Mouse (Mus musculus) intestine, embryonic 16.5 days (tissue): ENCODE results near the gene Il16. TPM values are rescaled to one million over a fixed set of nuclear protein-coding genes. Genes with fewer than 3 reads are reported as not detected.
A peak's percentile ranks its signal among the peaks of the same experiment; 100 is the strongest.

Source experiments
- ATAC-seq: fragments of 200-750 bp; cut with Nextera tagmentation; 2 replicates; pipeline ENCODE4 v1.8.0; 2017; ENCODE audit warnings: moderate TSS enrichment, moderate library complexity
- H3K27ac ChIP-seq: fragments of 300-500 bp; sonication (generic); 2 replicates; pipeline ENCODE4 v1.5.1; 2014; ENCODE audit warnings: mild to moderate bottlenecking, low read length
- H3K27me3 ChIP-seq: fragments of 300-500 bp; sonication (generic); replicated peaks from 2 replicates; pipeline ENCODE4 v1.6.1; 2014; ENCODE audit warnings: low read length, control low read depth, mixed read lengths; ENCODE audit not compliant: control insufficient read depth, insufficient read depth
- H3K36me3 ChIP-seq: fragments of 300-500 bp; sonication (generic); 2 replicates; pipeline ENCODE4 v1.6.1; 2014; ENCODE audit warnings: low read length, control low read depth; ENCODE audit not compliant: control insufficient read depth, insufficient read depth
- H3K4me1 ChIP-seq: fragments of 300-500 bp; sonication (generic); 2 replicates; pipeline ENCODE4 v1.6.1; 2014; ENCODE audit warnings: low read length, control low read depth, mixed read lengths; ENCODE audit not compliant: control insufficient read depth, insufficient read depth
- H3K4me2 ChIP-seq: fragments of 300-500 bp; sonication (generic); 2 replicates; pipeline ENCODE4 v1.6.1; 2014; ENCODE audit warnings: low read depth, low read length, control low read depth
- H3K4me3 ChIP-seq: fragments of 300-500 bp; sonication (generic); 2 replicates; pipeline ENCODE4 v1.5.1; 2014; ENCODE audit warnings: mild to moderate bottlenecking, low read length
- H3K9ac ChIP-seq: fragments of 300-500 bp; sonication (generic); 2 replicates; pipeline ENCODE4 v1.6.1; 2014; ENCODE audit warnings: low read depth, low read length
- H3K9me3 ChIP-seq: fragments of 300-500 bp; sonication (generic); 2 replicates; pipeline ENCODE4 v1.6.1; 2016; ENCODE audit warnings: low read length, control low read depth; ENCODE audit not compliant: control insufficient read depth
- WGBS: fragments of 180-500 bp; shearing (Covaris S2); extraction: QIAGEN DNeasy Blood & Tissue Kit; methylation state at CpG from one replicate; pipeline ENCODE4 v1.1.7; 2014; 5-methylcytosine and 5-hydroxymethylcytosine counted together
- polyA plus RNA-seq: library from polyadenylated mRNA; unstranded; fragments of >200 nt; fragmentation: Nextera tagmentation; extraction: Ambion mirVana; gene quantifications from 2 replicates; pipeline ENCODE4 v1.2.1, GENCODE M21; 2015

The Il16 gene
- polyA plus RNA-seq, 1 experiment from 2014 or later, result 4.9 TPM

DNA sequence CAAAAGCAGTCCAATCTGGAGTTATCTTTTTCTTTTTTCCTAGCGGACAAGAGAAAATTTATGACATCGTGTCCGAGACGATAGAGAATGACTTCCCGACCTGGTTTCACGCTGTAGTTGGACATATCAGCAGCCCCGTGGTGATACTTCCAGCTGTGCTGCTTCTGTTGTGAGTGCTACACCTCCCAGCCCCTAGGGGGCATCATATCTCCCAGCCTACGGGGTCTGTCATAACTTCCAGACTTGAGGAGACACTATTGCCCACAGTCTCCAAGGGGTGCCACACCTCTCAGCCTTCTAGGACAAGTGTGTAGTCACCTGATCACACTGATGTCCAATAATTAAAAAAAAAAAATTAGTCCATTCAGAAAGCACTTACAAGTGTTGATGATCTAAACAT, 129.7 kb downstream of the Il16 start:
- 92% methylated on average over 8 of the region's 8 CpGs for WGBS
- Histone ChIP-seq H3K9ac (no peak overlapping the region), H3K4me1 (peaks cover 9% of the 10 kb centered on the region; the same call in 1 of the 2 replicates), H3K4me2 (no peak overlapping the region), H3K27me3 (no peaks in the 10 kb centered on the region), H3K27ac (no peak overlapping the region), H3K9me3 (no peaks in the 10 kb centered on the region), H3K4me3 (no peak overlapping the region), H3K36me3 (no peaks in the 10 kb centered on the region)
- ATAC-seq, result no peak

- WGBS, result 96% methylated on average over 3 of the region's 3 CpGs
- Histone ChIP-seq H3K27ac (no peak overlapping the region), H3K36me3 (no peaks in the 10 kb centered on the region), H3K9ac (no peak overlapping the region), H3K4me2 (no peak overlapping the region), H3K27me3 (no peaks in the 10 kb centered on the region), H3K9me3 (no peaks in the 10 kb centered on the region), H3K4me1 (peaks cover 9% of the 10 kb centered on the region; the same call in 1 of the 2 replicates), H3K4me3 (no peak overlapping the region)
- ATAC-seq, result no peak
Observed at GRCm38 (mm10) chr7:83615272-83615671, 130.3 kb downstream of the Il16 start.

GRCm38 (mm10) chr7:83611886-83612285, 133.6 kb downstream of the Il16 start:
- ATAC-seq, result peak; percentile 54
- Histone ChIP-seq H3K4me3 (no peak overlapping the region), H3K4me2 (no peak overlapping the region), H3K9ac (no peak overlapping the region), H3K9me3 (no peaks in the 10 kb centered on the region), H3K36me3 (no peaks in the 10 kb centered on the region), H3K27ac (no peak overlapping the region), H3K4me1 (peaks cover 4% of the 10 kb centered on the region; the same call in 1 of the 2 replicates), H3K27me3 (no peaks in the 10 kb centered on the region)
- 56% methylated on average over 1 of the region's 1 CpGs for WGBS

GRCm38 (mm10) chr7:83609891-83610290, 135.6 kb downstream of the Il16 start:
- Histone ChIP-seq H3K4me2 (no peak overlapping the region), H3K4me1 (peaks cover 4% of the 10 kb centered on the region; the same call in 1 of the 2 replicates), H3K9me3 (no peaks in the 10 kb centered on the region), H3K27ac (no peak overlapping the region), H3K27me3 (no peaks in the 10 kb centered on the region), H3K9ac (no peak overlapping the region), H3K36me3 (no peaks in the 10 kb centered on the region), H3K4me3 (no peak overlapping the region)
- no peak for ATAC-seq
- WGBS, result 96% methylated on average over 4 of the region's 4 CpGs

DNA sequence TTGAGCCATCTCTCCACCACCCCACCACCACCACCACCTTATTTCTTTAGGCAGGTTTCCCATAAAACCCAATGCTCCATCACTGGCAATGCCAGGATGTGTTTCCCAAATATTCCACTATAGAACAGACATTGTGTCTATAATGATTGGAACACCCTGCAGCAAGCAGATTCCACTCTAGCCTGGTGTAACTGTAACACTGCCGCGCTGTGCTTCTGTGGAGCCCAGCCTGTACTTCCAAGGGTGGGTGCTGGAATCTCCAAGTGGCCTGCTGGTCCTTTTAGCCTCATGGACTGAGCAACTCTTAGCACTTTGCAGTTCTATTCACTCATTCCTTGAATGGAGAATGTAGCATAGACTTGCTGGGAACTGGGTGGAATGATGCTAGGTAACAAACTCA, 138.7 kb downstream of the Il16 start:
- H3K4me1 ChIP-seq, result no peaks in the 10 kb centered on the region
- WGBS, result 94% methylated on average over 2 of the region's 2 CpGs
- H3K27me3 ChIP-seq, result no peaks in the 10 kb centered on the region
- H3K4me3 ChIP-seq, result no peak overlapping the region
- no peaks in the 10 kb centered on the region for H3K36me3 ChIP-seq
- H3K9ac ChIP-seq, result no peak overlapping the region
- H3K9me3 ChIP-seq, result no peaks in the 10 kb centered on the region
- no peak overlapping the region for H3K27ac ChIP-seq
- ATAC-seq, result no peak
- H3K4me2 ChIP-seq, result no peak overlapping the region

DNA sequence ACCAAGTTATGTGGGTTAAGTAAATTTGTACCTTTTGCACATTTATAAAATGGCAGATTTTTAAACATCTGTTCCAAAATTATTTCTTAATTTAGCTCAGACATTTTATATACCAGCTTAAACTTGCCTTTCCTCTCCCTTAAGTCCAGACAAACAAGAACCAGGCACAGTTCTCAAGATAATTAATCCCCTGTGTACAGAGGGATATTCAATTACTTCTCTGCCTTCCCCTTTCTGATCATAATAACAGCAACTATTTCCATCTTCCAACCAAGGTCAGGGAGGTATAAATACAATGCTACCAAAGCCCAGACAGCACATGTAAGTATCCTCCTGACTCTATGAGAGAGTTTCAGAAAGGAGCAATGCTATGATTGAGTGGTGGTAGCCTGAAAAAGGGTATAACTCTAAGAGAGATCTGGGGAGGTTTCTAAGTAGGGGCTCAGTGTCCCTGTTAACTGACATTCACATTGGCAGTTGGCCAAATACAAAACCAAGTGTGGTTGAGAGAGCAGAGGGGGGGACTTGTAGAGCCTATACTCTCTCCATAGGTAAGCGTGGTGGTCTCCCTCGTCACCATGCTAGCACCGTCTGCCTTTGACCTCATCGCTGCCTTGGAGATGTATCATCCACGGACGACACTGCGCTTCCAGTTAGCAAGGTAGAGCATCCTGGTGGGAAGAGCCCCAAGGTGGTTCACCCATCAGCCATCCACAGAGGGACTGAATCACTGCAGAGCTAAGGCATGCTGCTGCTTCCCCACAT, 141.2 kb downstream of the Il16 start:
- H3K4me2 ChIP-seq, result no peak overlapping the region
- no peaks in the 10 kb centered on the region for H3K9me3 ChIP-seq
- no peak for ATAC-seq
- 0 out of 2 replicates have a peak, but pooled peaks cover 5% of the 10 kb centered on the region for H3K4me1 ChIP-seq
- H3K36me3 ChIP-seq, result no peaks in the 10 kb centered on the region
- H3K27ac ChIP-seq, result no peak overlapping the region
- WGBS, result 92% methylated on average over 7 of the region's 7 CpGs
- no peak overlapping the region for H3K4me3 ChIP-seq
- no peaks in the 10 kb centered on the region for H3K27me3 ChIP-seq
- H3K9ac ChIP-seq, result no peak overlapping the region

DNA sequence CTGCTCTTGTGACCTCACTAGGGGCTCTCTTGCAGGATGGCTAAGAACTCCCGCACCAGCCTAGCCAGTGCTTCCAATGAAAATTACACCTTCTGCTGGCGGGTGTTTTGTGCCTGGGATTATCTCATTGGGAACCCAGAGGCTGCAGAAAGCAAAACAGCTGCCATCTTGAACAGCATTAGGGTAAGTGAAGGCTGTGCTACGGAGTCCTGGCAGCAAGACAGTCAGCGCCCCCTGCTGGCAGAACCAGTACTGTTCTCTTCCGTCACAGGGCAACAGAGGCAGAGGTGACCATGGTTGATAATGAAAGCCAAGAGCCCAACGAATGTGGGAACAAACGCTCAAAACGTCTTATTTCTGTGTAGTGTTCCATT, 145.6 kb downstream of the Il16 start:
- ATAC-seq, result peak; percentile 24; the same call in 1 of the 2 replicates
- 65% methylated on average over 8 of the region's 8 CpGs for WGBS
- H3K27ac ChIP-seq, result no peak overlapping the region

GRCm38 (mm10) chr7:83598997-83599912, 146.3 kb downstream of the Il16 start:
- 66% methylated on average over 13 of the region's 13 CpGs for WGBS
- H3K9ac ChIP-seq, result no peak overlapping the region
- ATAC-seq, result peak; percentile 89
- no peaks in the 10 kb centered on the region for H3K36me3 ChIP-seq
- H3K4me2 ChIP-seq, result no peak overlapping the region
- no peak overlapping the region; the same call in 1 of the 2 replicates for H3K27ac ChIP-seq
- H3K9me3 ChIP-seq, result no peaks in the 10 kb centered on the region
- no peaks in the 10 kb centered on the region for H3K27me3 ChIP-seq
- no peak overlapping the region for H3K4me3 ChIP-seq
- H3K4me1 ChIP-seq, result 0 out of 2 replicates have a peak, but pooled peaks cover 5% of the 10 kb centered on the region

More for the DNA sequence above, 145.6 kb downstream of the Il16 start:
- H3K27me3 ChIP-seq, result no peaks in the 10 kb centered on the region
- H3K9me3 ChIP-seq, result no peaks in the 10 kb centered on the region
- H3K9ac ChIP-seq, result no peak overlapping the region
- no peaks in the 10 kb centered on the region for H3K36me3 ChIP-seq
- no peak overlapping the region for H3K4me2 ChIP-seq
- 0 out of 2 replicates have a peak, but pooled peaks cover 5% of the 10 kb centered on the region for H3K4me1 ChIP-seq
- H3K4me3 ChIP-seq, result no peak overlapping the region

- ATAC-seq, result no peak
- no peaks in the 10 kb centered on the region for H3K27me3 ChIP-seq
- no peaks in the 10 kb centered on the region for H3K9me3 ChIP-seq
- H3K4me3 ChIP-seq, result no peak overlapping the region
- 87% methylated on average over 3 of the region's 3 CpGs for WGBS
- no peak overlapping the region for H3K27ac ChIP-seq
- no peak overlapping the region for H3K9ac ChIP-seq
- no peaks in the 10 kb centered on the region for H3K36me3 ChIP-seq
- 0 out of 2 replicates have a peak, but pooled peaks cover 5% of the 10 kb centered on the region for H3K4me1 ChIP-seq
- no peak overlapping the region for H3K4me2 ChIP-seq
Observed at GRCm38 (mm10) chr7:83597063-83597462, 148.5 kb downstream of the Il16 start.
